Mouse (Mus musculus) thymus, postnatal 36 days (tissue): ENCODE data around the gene Rabgap1l.

Source experiments
- DNase-seq, 2 experiments: peaks; one replicate each; pipeline ENCODE4 v3.0.0; 2022; ENCODE audit warnings: mixed read lengths in 2 of 2

Rabgap1l gene

DNA sequence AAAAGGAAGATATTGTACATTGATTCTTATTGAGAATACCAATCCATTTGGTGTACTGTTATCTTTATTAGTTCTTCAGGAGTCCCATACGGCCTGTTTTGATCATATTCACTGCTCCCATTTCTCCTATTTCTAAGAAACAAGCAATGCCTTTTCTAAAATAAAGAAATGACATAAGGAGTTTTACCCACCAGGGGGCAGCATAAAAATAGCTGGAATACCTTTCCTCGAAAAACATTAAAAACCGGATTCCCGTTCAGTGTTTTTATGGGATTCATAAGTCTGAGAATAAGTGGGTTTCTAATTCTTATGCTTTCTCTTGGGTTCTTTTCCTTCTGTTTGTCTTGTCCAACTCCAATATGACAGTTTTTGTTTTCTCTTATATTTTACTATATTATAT lies 562.0 kb downstream of the Rabgap1l start:
- no peak for DNase-seq

GRCm38 (mm10) chr1:160227850-160228249 lies 565.2 kb downstream of the Rabgap1l start:
- no peak for DNase-seq

GRCm38 (mm10) chr1:160227196-160227595 lies 565.8 kb downstream of the Rabgap1l start:
- no peak for DNase-seq

DNA sequence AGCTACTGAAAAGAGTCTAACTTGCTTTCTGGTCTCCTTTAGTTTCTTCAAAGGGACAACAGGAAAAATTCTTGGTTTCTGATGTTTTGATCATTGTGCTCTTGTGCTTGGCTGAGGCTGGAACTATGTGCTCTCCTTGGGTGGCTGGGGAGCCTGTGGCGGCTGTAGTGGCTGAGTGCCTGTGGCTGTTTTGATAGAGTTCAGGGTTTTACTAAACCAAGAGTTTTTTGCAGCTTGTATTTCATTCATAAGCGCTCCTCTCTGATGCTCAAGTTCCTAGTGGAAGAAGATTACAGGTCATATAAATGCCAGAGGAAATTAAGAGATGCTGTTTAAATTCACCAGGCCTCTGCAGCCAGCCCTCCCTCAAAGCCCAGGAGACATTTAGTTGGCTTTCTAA lies 568.9 kb downstream of the Rabgap1l start:
- no peak for DNase-seq

GRCm38 (mm10) chr1:160217898-160218297 lies 575.1 kb downstream of the Rabgap1l start:
- no peak for DNase-seq

GRCm38 (mm10) chr1:160214171-160214570 lies 578.8 kb downstream of the Rabgap1l start:
- no peak for DNase-seq

DNA sequence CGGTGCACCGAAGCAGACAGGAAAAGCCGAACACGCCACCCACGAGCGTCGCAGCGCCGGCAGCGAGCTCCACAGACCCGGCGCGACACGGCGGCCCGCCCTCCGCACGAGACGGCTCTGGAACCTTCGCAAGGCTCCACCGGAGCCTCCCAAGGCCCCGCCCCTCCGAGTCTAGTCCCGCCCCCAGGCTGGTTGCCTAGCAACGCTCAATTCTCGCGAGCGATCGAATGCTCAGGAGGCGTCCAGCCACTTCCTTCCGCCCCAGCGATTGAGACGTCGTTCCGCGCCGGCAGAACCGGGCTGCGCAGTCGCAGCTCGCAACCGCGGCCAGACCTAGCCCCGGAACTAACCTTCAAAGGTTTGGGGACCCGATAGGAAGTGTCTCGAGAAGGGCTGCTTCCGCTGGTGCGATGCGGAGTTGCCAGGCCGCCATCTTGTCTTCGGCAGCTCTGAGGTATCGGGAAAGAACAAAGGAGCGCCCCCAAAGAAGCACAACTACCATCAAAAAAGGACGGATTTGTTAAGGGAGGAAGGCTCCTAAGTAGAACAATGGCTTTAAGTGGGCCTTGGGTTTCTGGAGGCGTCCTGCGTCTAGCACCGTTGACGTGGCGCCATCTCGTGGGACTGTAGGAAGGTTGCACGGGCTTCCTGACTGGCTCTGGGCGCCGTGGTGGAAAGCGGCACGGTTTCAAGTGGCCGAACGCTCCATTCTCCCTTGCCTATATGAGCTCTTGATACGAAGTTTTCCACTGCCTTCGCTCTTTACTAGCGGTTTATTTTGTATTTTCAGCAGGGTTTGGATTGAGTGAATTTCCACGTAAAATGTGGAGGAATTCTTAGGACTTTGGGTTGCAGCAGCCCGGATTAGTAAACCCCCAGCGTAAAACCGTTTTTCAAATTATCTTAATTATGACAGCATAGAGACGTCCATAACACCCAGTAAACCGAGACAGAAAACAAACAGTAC lies 580.0 kb downstream of the Rabgap1l start, which contains the start of gene Cacybp:
Gene Cacybp, minus strand, starts transcription at position 173 of the 967 bp plus-strand sequence.
- peak; percentile 100 for DNase-seq

GRCm38 (mm10) chr1:160212123-160212691 lies 580.8 kb downstream of the Rabgap1l start:
- no peak for DNase-seq

DNA sequence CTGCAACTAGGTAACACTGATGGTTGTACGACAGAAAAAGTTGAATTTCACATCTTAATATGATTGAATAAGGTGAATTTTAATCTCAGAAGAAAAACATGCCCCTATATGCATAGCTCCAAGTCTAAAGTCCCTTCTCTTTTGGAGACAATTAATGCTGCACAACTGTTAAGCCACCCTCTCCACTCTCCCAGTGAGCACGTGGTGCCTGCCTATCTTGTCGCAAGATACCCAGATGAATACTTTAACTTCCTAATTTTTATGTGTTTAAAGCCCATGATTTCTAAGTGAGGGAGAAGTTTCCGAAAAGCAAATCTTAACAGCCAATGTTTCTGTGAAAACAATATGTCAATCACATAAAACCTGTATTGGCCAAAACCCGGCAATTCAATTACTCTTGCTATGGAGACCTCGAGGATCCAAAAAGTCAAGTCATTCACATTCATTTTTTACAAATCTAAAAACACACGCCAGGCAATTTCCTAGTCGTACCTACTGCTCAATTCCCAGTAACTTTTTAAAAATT lies 581.4 kb downstream of the Rabgap1l start:
- no peak for DNase-seq

GRCm38 (mm10) chr1:160210566-160210965 lies 582.4 kb downstream of the Rabgap1l start:
- no peak for DNase-seq

GRCm38 (mm10) chr1:160209844-160210243 lies 583.2 kb downstream of the Rabgap1l start:
- DNase-seq = no peak

DNA sequence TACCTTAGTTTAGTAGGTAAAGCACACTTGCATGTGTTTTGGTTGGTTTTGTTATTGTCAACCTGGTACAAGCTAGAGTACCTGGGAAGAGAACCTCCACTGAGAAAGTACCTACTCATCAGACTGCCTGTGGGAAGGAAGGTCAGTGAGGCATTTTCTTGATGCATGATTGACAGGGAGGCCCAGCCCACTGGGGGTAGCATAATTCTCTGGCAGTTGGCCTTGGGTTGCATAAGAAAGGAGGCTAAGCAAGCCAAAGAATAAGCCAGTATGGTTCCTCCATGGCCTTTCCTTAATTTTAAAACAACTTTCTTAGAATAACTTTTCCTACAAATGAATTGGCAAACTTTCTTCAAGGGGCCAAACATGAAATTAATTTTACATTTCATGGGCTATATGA lies 587.5 kb downstream of the Rabgap1l start:
- DNase-seq = no peak

- DNase-seq = no peak
Measured at GRCm38 (mm10) chr1:160195337-160195663, 597.7 kb downstream of the Rabgap1l start.

DNA sequence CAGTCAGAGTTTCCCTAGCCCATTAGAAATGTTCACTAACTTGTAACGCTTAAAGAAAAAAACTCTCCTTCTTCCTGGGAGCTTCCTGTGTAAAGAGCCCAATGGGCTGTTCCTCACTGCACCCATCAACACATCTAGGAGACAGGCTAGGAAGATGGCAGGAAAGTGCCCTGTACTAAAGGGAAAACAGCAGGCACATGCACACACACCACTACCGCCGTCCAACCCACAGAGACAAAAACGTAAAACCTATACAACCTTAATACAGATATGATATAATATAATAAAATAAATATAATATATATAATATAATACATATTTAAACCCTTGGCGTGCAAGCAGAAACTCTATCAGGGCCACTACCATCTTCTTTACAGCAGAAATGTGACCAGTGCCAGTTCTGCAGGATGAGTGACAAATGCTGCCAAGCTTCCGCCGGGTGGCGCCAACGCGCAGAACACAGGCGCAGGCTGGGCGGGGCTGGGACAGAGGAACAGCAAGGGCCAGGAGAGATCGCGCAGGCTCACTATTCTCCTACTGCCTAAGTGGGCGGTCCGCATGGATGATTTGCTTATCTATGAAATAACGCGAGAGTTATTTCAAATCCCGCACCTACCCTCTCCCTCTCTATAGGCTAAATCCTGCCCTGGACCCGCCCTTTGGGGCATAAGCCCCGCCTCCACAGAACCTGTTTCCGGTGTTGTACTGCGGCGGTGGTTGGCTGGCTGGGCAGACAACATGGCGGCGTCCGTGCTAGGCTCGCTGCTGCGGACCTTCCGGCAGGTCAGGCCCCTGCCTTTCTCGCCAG lies 598.3 kb downstream of the Rabgap1l start, which contains the start of gene Mrps14:
Gene Mrps14, plus strand, starts transcription at position 687 of the 808 bp plus-strand sequence.
- peak; percentile 99 for DNase-seq

DNA sequence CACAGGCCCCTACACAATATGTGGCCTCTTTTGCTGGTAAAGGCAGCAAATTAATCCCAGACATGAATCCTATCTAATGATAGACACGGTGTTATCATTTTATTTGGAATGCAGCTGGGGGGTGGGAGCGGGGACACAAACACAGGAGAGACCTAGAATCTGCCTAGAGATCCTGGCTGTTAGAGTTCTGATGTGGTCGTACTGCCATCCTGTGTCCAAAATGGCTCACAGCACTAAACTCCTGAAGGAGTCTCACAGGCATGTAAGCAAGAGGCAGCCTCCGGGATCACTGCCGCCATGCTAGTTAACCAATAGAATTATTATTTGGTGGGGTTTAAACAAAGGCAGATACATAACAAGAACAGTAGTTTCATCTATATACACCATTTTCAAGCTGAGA lies 608.5 kb downstream of the Rabgap1l start:
- DNase-seq = no peak

GRCm38 (mm10) chr1:160181216-160181615 lies 611.8 kb downstream of the Rabgap1l start:
- DNase-seq = no peak

DNA sequence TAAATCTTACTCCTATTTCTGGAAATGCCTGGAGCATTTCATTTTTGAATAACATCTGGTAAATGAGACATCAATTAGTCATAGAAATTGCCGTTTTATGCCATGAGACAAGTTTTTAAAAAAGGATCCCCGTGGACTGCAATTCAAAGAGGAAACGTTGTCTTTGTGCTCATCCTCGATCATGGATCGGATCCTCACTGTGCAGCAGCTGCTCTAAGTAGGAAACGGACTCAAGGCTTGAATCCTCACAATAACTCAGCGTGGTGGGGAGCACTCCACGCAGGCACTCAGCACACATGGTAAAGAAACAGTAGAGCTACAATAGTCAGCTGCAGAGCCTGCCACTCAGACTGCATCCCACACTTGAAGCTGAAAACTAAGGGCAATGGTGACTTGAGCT lies 616.1 kb downstream of the Rabgap1l start:
- DNase-seq = no peak
